Mouse (Mus musculus) liver, postnatal 0 days (tissue): Measurements from ENCODE around the gene Mia2.

Experiments used
- CTCF ChIP-seq: sonication (generic); IDR thresholded peaks from 2 replicates; pipeline ENCODE4 v1.5.1; 2016; ENCODE audit warnings: antibody characterized with exemption, low read depth
- EP300 ChIP-seq: IDR thresholded peaks from 2 replicates; pipeline ENCODE4 v1.6.1; 2016; ENCODE audit warnings: antibody characterized with exemption, low read depth, mild to moderate bottlenecking

GRCm38 (mm10) chr12:59125426-59125825 lies 29.8 kb downstream of the Mia2 start:
- TF ChIP-seq CTCF, result no peak
- no peak for TF ChIP-seq EP300
